Mouse (Mus musculus): ENCODE data around the gene Tmtc4. TPM values are rescaled to one million over a fixed set of nuclear protein-coding genes. Genes with fewer than 3 reads are reported as not detected.

The Tmtc4 gene
- polyA plus RNA-seq, 1 experiment from 2014 or later, result 22.3 TPM

GRCm38 (mm10) chr14:122900679-122901078 lies 83.2 kb downstream of the Tmtc4 start:
- H3K4me1 ChIP-seq (ENCODE audit: control insufficient read depth, insufficient read depth, low read length), result peaks cover 15% of the 10 kb centered on the region
- H3K36me3 ChIP-seq (ENCODE audit: control insufficient read depth, insufficient read depth, low read length), result no peaks in the 10 kb centered on the region
- no peak overlapping the region for H3K9ac ChIP-seq (ENCODE audit: low read length)
- H3K4me2 ChIP-seq (ENCODE audit: low read depth, low read length), result no peak overlapping the region
- no peaks in the 10 kb centered on the region for H3K27me3 ChIP-seq (ENCODE audit: control insufficient read depth, insufficient read depth, low read length)
- no peak overlapping the region for H3K4me3 ChIP-seq (replicated peaks; ENCODE audit: low read length)
- H3K9me3 ChIP-seq (replicated peaks; ENCODE audit: control insufficient read depth, low read length), result no peaks in the 10 kb centered on the region
- peak; percentile 19; the same call in 1 of the 2 replicates for ATAC-seq (ENCODE audit: insufficient read depth, low FRiP score)
- H3K27ac ChIP-seq (ENCODE audit: low read length), result no peak overlapping the region

GRCm38 (mm10) chr14:122898550-122898949 lies 85.3 kb downstream of the Tmtc4 start:
- H3K9me3 ChIP-seq (replicated peaks; ENCODE audit: control insufficient read depth, low read length), result no peaks in the 10 kb centered on the region
- no peaks in the 10 kb centered on the region for H3K27me3 ChIP-seq (ENCODE audit: control insufficient read depth, insufficient read depth, low read length)
- peaks cover 15% of the 10 kb centered on the region for H3K4me1 ChIP-seq (ENCODE audit: control insufficient read depth, insufficient read depth, low read length)
- H3K4me2 ChIP-seq (ENCODE audit: low read depth, low read length), result no peak overlapping the region
- no peak overlapping the region for H3K4me3 ChIP-seq (replicated peaks; ENCODE audit: low read length)
- no peak overlapping the region for H3K9ac ChIP-seq (ENCODE audit: low read length)
- no peaks in the 10 kb centered on the region for H3K36me3 ChIP-seq (ENCODE audit: control insufficient read depth, insufficient read depth, low read length)
- no peak for ATAC-seq (ENCODE audit: insufficient read depth, low FRiP score)
- no peak overlapping the region for H3K27ac ChIP-seq (ENCODE audit: low read length)

- Histone ChIP-seq H3K4me1 (ENCODE audit: control insufficient read depth, insufficient read depth, low read length) (peaks cover 6% of the 10 kb centered on the region), H3K27me3 (ENCODE audit: control insufficient read depth, insufficient read depth, low read length) (no peaks in the 10 kb centered on the region), H3K27ac (ENCODE audit: low read length) (no peak overlapping the region), H3K9me3 (replicated peaks; ENCODE audit: control insufficient read depth, low read length) (no peaks in the 10 kb centered on the region), H3K4me2 (ENCODE audit: low read depth, low read length) (no peak overlapping the region), H3K9ac (ENCODE audit: low read length) (no peak overlapping the region), H3K4me3 (replicated peaks; ENCODE audit: low read length) (no peak overlapping the region), H3K36me3 (ENCODE audit: control insufficient read depth, insufficient read depth, low read length) (no peaks in the 10 kb centered on the region)
- no peak for ATAC-seq (ENCODE audit: insufficient read depth, low FRiP score)
- WGBS, result 97% methylated on average over 1 of the region's 1 CpGs
Measured at GRCm38 (mm10) chr14:122896106-122896505, 87.7 kb downstream of the Tmtc4 start.

GRCm38 (mm10) chr14:122891470-122891968 lies 92.3 kb downstream of the Tmtc4 start:
- Histone ChIP-seq H3K36me3 (ENCODE audit: control insufficient read depth, insufficient read depth, low read length) (no peaks in the 10 kb centered on the region), H3K4me3 (replicated peaks; ENCODE audit: low read length) (no peak overlapping the region), H3K27me3 (ENCODE audit: control insufficient read depth, insufficient read depth, low read length) (no peaks in the 10 kb centered on the region), H3K4me2 (ENCODE audit: low read depth, low read length) (no peak overlapping the region), H3K9me3 (replicated peaks; ENCODE audit: control insufficient read depth, low read length) (no peaks in the 10 kb centered on the region), H3K9ac (ENCODE audit: low read length) (no peak overlapping the region), H3K27ac (ENCODE audit: low read length) (no peak overlapping the region), H3K4me1 (ENCODE audit: control insufficient read depth, insufficient read depth, low read length) (no peaks in the 10 kb centered on the region)
- 87% methylated on average over 12 of the region's 12 CpGs for WGBS
- ATAC-seq (ENCODE audit: insufficient read depth, low FRiP score), result no peak

- Histone ChIP-seq H3K27ac (ENCODE audit: low read length) (no peak overlapping the region), H3K36me3 (ENCODE audit: control insufficient read depth, insufficient read depth, low read length) (no peaks in the 10 kb centered on the region), H3K27me3 (ENCODE audit: control insufficient read depth, insufficient read depth, low read length) (no peaks in the 10 kb centered on the region), H3K4me3 (replicated peaks; ENCODE audit: low read length) (no peak overlapping the region), H3K9ac (ENCODE audit: low read length) (no peak overlapping the region), H3K4me2 (ENCODE audit: low read depth, low read length) (no peak overlapping the region), H3K9me3 (replicated peaks; ENCODE audit: control insufficient read depth, low read length) (no peaks in the 10 kb centered on the region), H3K4me1 (ENCODE audit: control insufficient read depth, insufficient read depth, low read length) (no peaks in the 10 kb centered on the region)
- no peak for ATAC-seq (ENCODE audit: insufficient read depth, low FRiP score)
- WGBS, result 88% methylated on average over 1 of the region's 1 CpGs
Measured at GRCm38 (mm10) chr14:122888480-122888872, 95.4 kb downstream of the Tmtc4 start.

- Histone ChIP-seq H3K27me3 (ENCODE audit: control insufficient read depth, insufficient read depth, low read length) (no peaks in the 10 kb centered on the region), H3K27ac (ENCODE audit: low read length) (no peak overlapping the region), H3K9me3 (replicated peaks; ENCODE audit: control insufficient read depth, low read length) (no peaks in the 10 kb centered on the region), H3K9ac (ENCODE audit: low read length) (no peak overlapping the region), H3K4me3 (replicated peaks; ENCODE audit: low read length) (no peak overlapping the region), H3K4me2 (ENCODE audit: low read depth, low read length) (no peak overlapping the region), H3K4me1 (ENCODE audit: control insufficient read depth, insufficient read depth, low read length) (no peaks in the 10 kb centered on the region), H3K36me3 (ENCODE audit: control insufficient read depth, insufficient read depth, low read length) (no peaks in the 10 kb centered on the region)
- ATAC-seq (ENCODE audit: insufficient read depth, low FRiP score), result no peak
- 90% methylated on average over 3 of the region's 3 CpGs for WGBS
Measured at GRCm38 (mm10) chr14:122887702-122888479, 95.9 kb downstream of the Tmtc4 start.

- ATAC-seq (ENCODE audit: insufficient read depth, low FRiP score), result no peak
- no peak overlapping the region for H3K4me3 ChIP-seq (replicated peaks; ENCODE audit: low read length)
- H3K4me2 ChIP-seq (ENCODE audit: low read depth, low read length), result no peak overlapping the region
- no peak overlapping the region for H3K27ac ChIP-seq (ENCODE audit: low read length)
- no peak overlapping the region for H3K9ac ChIP-seq (ENCODE audit: low read length)
- H3K27me3 ChIP-seq (ENCODE audit: control insufficient read depth, insufficient read depth, low read length), result no peaks in the 10 kb centered on the region
- 87% methylated on average over 1 of the region's 1 CpGs for WGBS
- no peaks in the 10 kb centered on the region for H3K4me1 ChIP-seq (ENCODE audit: control insufficient read depth, insufficient read depth, low read length)
- no peaks in the 10 kb centered on the region for H3K9me3 ChIP-seq (replicated peaks; ENCODE audit: control insufficient read depth, low read length)
- H3K36me3 ChIP-seq (ENCODE audit: control insufficient read depth, insufficient read depth, low read length), result no peaks in the 10 kb centered on the region
Measured at GRCm38 (mm10) chr14:122887278-122887677, 96.6 kb downstream of the Tmtc4 start.

- 86% methylated on average over 7 of the region's 7 CpGs for WGBS
- H3K27me3 ChIP-seq (ENCODE audit: control insufficient read depth, insufficient read depth, low read length), result no peaks in the 10 kb centered on the region
- no peaks in the 10 kb centered on the region for H3K4me1 ChIP-seq (ENCODE audit: control insufficient read depth, insufficient read depth, low read length)
Measured at GRCm38 (mm10) chr14:122885893-122886292, 97.9 kb downstream of the Tmtc4 start.

GRCm38 (mm10) chr14:122883821-122884584 lies 99.8 kb downstream of the Tmtc4 start:
- Histone ChIP-seq H3K9me3 (replicated peaks; ENCODE audit: control insufficient read depth, low read length) (no peaks in the 10 kb centered on the region), H3K4me3 (replicated peaks; ENCODE audit: low read length) (no peak overlapping the region), H3K4me2 (ENCODE audit: low read depth, low read length) (no peak overlapping the region), H3K4me1 (ENCODE audit: control insufficient read depth, insufficient read depth, low read length) (no peaks in the 10 kb centered on the region), H3K36me3 (ENCODE audit: control insufficient read depth, insufficient read depth, low read length) (no peaks in the 10 kb centered on the region), H3K9ac (ENCODE audit: low read length) (no peak overlapping the region), H3K27ac (ENCODE audit: low read length) (peak overlapping the region; percentile 11; the same call in 1 of the 2 replicates), H3K27me3 (ENCODE audit: control insufficient read depth, insufficient read depth, low read length) (no peaks in the 10 kb centered on the region)
- 54% methylated on average over 10 of the region's 10 CpGs for WGBS
- ATAC-seq (ENCODE audit: insufficient read depth, low FRiP score), result no peak

More at GRCm38 (mm10) chr14:122885893-122886292, 97.9 kb downstream of the Tmtc4 start:
- no peak overlapping the region for H3K9ac ChIP-seq (ENCODE audit: low read length)
- no peaks in the 10 kb centered on the region for H3K9me3 ChIP-seq (replicated peaks; ENCODE audit: control insufficient read depth, low read length)
- ATAC-seq (ENCODE audit: insufficient read depth, low FRiP score), result no peak
- no peak overlapping the region for H3K4me2 ChIP-seq (ENCODE audit: low read depth, low read length)
- no peak overlapping the region for H3K27ac ChIP-seq (ENCODE audit: low read length)
- H3K4me3 ChIP-seq (replicated peaks; ENCODE audit: low read length), result no peak overlapping the region
- H3K36me3 ChIP-seq (ENCODE audit: control insufficient read depth, insufficient read depth, low read length), result no peaks in the 10 kb centered on the region

Measured in stomach, embryonic 16.5 days (tissue).